Mouse (Mus musculus) urinary bladder, postnatal 36 days (tissue): ENCODE data around the gene Dpp9.

ENCODE experiments used
- DNase-seq, 2 experiments: peaks; one replicate each; pipeline ENCODE4 v3.0.0; 2022; ENCODE audit warnings: low spot score in 2 of 2, mixed read lengths in 1 of 2

Dpp9 gene

DNA sequence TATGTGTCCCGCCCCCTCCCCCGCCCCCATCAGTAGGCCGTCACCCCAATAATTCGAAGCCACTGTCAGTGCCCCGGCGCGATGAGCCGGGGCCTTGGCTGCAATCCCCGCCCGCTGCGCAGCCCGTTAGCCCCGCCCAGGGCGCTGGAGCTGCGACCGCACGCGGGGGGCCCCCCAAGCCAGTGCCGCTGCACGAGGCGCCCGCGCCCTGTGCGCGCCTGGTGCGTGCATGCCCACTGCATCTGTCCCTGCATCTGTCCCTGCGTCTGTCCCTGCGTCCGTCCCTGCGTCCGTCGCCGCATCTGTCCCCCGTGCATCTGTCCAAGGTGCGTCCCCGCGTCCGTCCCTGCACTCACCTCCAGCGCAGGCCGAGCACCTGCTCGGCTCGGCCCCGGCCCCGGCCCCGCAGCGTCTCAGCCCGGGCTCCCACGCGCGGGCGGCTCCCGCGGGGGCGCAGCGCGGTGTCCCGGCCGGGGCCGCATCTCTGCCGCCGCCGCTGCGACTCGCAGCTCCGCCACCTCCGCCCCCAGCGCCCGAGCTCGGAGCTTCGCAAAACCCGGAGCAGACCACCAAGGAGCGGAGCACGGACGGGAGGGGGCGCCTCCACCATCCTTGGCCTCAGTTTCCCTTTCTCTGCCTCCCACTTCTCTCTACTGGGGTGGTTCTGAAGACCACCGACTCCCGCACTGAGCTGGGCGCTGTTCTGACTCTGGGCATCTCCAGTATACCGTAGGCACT lies 78.7 kb downstream of the Dpp9 start, which contains the start of gene Sema6b:
Gene Sema6b, minus strand, starts transcription at position 486 of the 738 bp plus-strand sequence.
- no peak for DNase-seq

DNA sequence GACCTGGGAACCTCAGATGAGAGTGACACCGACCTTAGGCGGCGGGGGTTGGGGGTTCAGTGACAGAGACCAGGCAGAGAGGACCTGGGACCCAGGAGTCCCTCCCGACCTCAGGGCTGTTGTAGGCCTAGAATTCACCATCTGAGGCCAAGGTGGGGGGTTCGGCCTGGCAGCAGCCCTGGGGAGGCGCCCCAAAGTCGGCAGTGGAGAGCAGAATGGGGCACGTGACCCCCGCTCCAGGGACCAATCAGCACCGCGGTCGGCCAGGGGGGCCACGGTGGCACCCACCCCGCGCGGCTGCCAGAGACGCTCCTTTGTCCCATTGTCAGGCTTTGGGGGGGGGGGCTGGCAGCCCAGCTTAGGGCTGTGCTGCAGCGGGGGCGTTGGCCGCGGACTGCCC lies 79.3 kb downstream of the Dpp9 start:
- no peak for DNase-seq

DNA sequence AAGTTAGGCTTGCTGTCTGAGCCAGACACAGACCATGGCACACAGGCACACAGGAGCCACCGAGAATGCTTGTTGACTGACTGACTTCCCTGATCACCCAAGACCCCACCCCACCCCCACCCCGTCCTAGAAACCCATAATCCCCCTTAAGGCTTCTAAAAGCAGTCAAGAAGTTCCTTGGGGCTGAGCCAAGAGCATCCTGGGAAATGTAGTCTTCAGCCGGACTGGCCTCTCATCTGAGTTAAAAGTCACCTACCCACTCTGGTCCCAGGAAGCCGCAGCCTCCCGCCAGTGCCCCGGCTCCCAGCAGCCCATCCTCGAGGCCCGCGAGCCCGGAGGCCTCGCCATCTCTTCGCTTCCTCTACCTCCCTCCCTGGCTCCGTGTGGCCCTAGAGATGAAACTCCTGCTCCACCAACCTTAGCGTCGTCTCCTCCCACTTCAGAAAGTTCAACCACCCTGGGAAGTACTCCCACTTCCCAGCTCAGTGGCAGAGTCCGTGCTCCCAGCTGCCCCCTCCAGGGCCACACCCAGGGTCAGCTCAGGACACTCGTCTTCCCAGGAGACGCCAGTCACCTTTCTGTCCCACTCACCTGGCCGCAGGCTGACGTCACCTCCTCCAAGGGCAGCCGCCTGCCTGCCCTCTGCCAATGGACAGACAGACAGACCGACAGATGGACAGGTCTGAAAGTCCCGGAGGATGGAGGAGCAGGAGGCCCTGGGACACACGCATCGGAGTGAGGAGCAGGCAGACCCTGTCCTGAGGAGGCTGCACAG lies 80.7 kb downstream of the Dpp9 start:
- no peak for DNase-seq
